Mouse (Mus musculus) liver, postnatal 0 days (tissue): Measurements from ENCODE around the gene Mast3. TPM values are rescaled to one million over a fixed set of nuclear protein-coding genes. Genes with fewer than 3 reads are reported as not detected.
A peak's percentile ranks its signal among the peaks of the same experiment; 100 is the strongest.

Source experiments
- ATAC-seq: fragments of 200-750 bp; cut with Nextera tagmentation; 2 replicates; pipeline ENCODE4 v1.8.0; 2017; ENCODE audit warnings: mild to moderate bottlenecking, moderate library complexity
- DNase-seq: peaks from one replicate; pipeline ENCODE4 v3.0.0-alpha.2; 2016
- H3K27ac ChIP-seq: fragments of 300-500 bp; sonication (generic); 2 replicates; pipeline ENCODE4 v1.5.1; 2014; ENCODE audit warnings: antibody characterized with exemption, moderate library complexity, mild to moderate bottlenecking, low read depth
- H3K27me3 ChIP-seq: fragments of 300-500 bp; sonication (generic); 2 replicates; pipeline ENCODE4 v1.6.1; 2014; ENCODE audit warnings: low read length, control low read depth, mixed read lengths; ENCODE audit not compliant: insufficient read depth
- H3K36me3 ChIP-seq: fragments of 300-500 bp; sonication (generic); replicated peaks from 2 replicates; pipeline ENCODE4 v1.6.1; 2014; ENCODE audit warnings: mild to moderate bottlenecking, control low read depth, low read length, moderate library complexity, mixed read lengths; ENCODE audit not compliant: insufficient read depth
- H3K4me1 ChIP-seq: fragments of 300-500 bp; sonication (generic); 2 replicates; pipeline ENCODE4 v1.6.1; 2014; ENCODE audit warnings: antibody characterized with exemption, mild to moderate bottlenecking, control low read depth; ENCODE audit not compliant: insufficient read depth
- H3K4me2 ChIP-seq: fragments of 300-500 bp; sonication (generic); 2 replicates; pipeline ENCODE4 v1.6.1; 2014; ENCODE audit warnings: low read depth, mild to moderate bottlenecking, low read length, moderate library complexity, mixed read lengths
- H3K4me3 ChIP-seq: fragments of 300-500 bp; sonication (generic); 2 replicates; pipeline ENCODE4 v1.5.1; 2014; ENCODE audit warnings: low read depth, low read length
- H3K9ac ChIP-seq: fragments of 300-500 bp; sonication (generic); replicated peaks from 2 replicates; pipeline ENCODE4 v1.6.1; 2014; ENCODE audit warnings: mild to moderate bottlenecking, moderate library complexity
- H3K9me3 ChIP-seq: fragments of 300-500 bp; sonication (generic); 2 replicates; pipeline ENCODE4 v1.6.1; 2016; ENCODE audit warnings: mild to moderate bottlenecking, control low read depth, low read length, mixed read lengths
- CTCF ChIP-seq: sonication (generic); IDR thresholded peaks from 2 replicates; pipeline ENCODE4 v1.5.1; 2016; ENCODE audit warnings: antibody characterized with exemption, low read depth
- EP300 ChIP-seq: IDR thresholded peaks from 2 replicates; pipeline ENCODE4 v1.6.1; 2016; ENCODE audit warnings: antibody characterized with exemption, low read depth, mild to moderate bottlenecking
- WGBS: fragments of 180-500 bp; shearing (Covaris S2); extraction: QIAGEN DNeasy Blood & Tissue Kit; methylation state at CpG from one replicate; pipeline ENCODE4 v1.1.7; 2014; ENCODE audit not compliant: insufficient replicate concordance; 5-methylcytosine and 5-hydroxymethylcytosine counted together
- microRNA-seq: library from miRNA; unstranded; fragments of <30 nt; microRNA quantifications from one replicate; pipeline ENCODE4, GENCODE M21; 2016
- polyA plus RNA-seq: library from polyadenylated mRNA; unstranded; fragments of >200 nt; fragmentation: Nextera tagmentation; extraction: Ambion mirVana; gene quantifications from 2 replicates; pipeline ENCODE4 v1.2.1, GENCODE M21; 2015

The Mast3 gene
- polyA plus RNA-seq, 1 experiment from 2014 or later = 6.0 TPM

DNA sequence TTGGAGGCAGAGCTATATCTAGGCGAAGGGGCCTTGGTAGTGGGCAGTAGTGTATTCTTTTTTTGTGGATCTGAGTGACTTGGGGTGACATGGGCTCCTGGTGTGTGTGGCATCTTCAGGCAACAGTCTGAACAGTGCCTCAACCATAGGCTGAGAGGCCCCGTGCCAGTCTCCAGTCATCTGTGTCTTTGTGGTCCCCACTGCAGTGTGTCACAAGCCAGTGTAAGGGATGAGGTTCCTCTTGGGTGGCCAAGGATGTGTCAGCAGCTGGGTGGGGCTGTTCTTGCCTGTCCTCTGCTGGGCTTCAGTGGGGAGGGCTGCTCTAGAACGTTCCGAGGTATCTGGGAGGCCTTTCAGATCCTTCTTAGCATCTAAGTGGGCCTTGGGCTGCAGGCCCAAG lies 73.9 kb downstream of the Mast3 start:
- ATAC-seq = peak; percentile 54; the same call in 1 of the 2 replicates
- Histone ChIP-seq H3K27me3 (peaks cover 16% of the 10 kb centered on the region; the same call in 1 of the 2 replicates), H3K4me2 (no peak overlapping the region), H3K4me3 (no peak overlapping the region), H3K36me3 (no peaks in the 10 kb centered on the region), H3K9ac (no peak overlapping the region), H3K4me1 (peaks cover 5% of the 10 kb centered on the region), H3K27ac (peak overlapping the region; percentile 29; the same call in 1 of the 2 replicates), H3K9me3 (no peaks in the 10 kb centered on the region)
- peak; percentile 51 for DNase-seq
- TF ChIP-seq EP300 (no peak), CTCF (peak; percentile 27; the same call in 1 of the 2 replicates)
- 53% methylated on average over 4 of the region's 4 CpGs for WGBS

DNA sequence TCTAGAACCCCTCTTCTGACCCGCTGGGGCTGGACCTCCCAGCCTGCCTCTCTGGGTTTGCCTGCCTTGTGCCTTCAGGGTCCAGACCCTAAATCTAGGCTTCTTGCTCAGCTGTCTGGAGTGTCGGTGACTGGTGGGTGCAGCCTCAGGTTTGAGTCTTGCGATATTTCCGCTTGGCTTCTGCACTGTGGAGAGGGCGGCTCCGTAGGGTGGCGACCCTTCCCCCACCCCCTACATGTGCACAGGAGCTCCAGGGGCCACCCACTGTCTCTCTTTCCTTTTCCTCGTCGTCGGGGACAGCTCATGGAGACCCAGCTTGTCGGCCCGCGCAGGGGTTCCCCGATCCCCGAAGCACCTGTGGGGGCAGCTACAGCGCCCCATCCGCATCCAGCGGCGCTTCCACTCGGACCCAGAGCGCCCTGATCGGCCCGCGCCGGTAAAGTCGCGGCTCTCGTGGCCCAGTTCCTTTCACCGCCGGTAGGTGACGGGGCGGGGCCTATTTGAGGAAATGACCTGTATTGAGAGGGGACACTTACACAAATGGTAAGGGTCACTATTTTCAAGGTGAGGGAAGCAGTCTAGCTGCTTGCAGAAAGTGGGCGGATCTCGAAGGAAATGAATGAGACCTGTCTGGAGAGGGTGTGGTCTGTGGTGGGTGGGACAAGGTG lies 74.9 kb downstream of the Mast3 start:
- DNase-seq = peak; percentile 64
- peak overlapping the region; percentile 39 for H3K4me3 ChIP-seq
- ATAC-seq = peak; percentile 43; the same call in 1 of the 2 replicates

More for the DNA sequence above, 74.9 kb downstream of the Mast3 start:
- TF ChIP-seq CTCF = peak; percentile 59
- TF ChIP-seq EP300 = no peak
- Histone ChIP-seq H3K4me2 (peak overlapping the region; percentile 65), H3K9me3 (no peaks in the 10 kb centered on the region), H3K9ac (0 out of 2 replicates have a peak overlapping the region, but pooled peaks have one; percentile 46), H3K4me1 (peaks cover 7% of the 10 kb centered on the region), H3K36me3 (no peaks in the 10 kb centered on the region), H3K27ac (no peak overlapping the region), H3K27me3 (peaks cover 16% of the 10 kb centered on the region; the same call in 1 of the 2 replicates)
- 2% methylated on average over 34 of the region's 34 CpGs for WGBS

Small RNA genes lying within 50 kb of the gene (microRNA-seq; reads per million reads assigned to microRNA genes)
- gene Mir7240 = 6.5 reads per million, percentile 12 among the genes with 10 or more reads in this experiment

Other genes starting within 250 kb of the Mast3 start
- 18.8 and 21.6 TPM in 2 replicates for gene Isyna1, start 210.7 kb downstream of the Mast3 start, polyA plus RNA-seq
- 32.5 and 35.4 TPM in 2 replicates for gene Ssbp4, start 196.2 kb downstream of the Mast3 start, polyA plus RNA-seq
- gene Lrrc25, start 188.9 kb downstream of the Mast3 start, polyA plus RNA-seq = 9.8 and 10.4 TPM in 2 replicates
- 2.1 and 2.3 TPM in 2 replicates for gene Gdf15, start 172.6 kb downstream of the Mast3 start, polyA plus RNA-seq
- 31.0 and 32.2 TPM in 2 replicates for gene Pgpep1, start 144.7 kb downstream of the Mast3 start, polyA plus RNA-seq
- 98.5 and 103 TPM in 2 replicates for gene Lsm4, start 131.8 kb downstream of the Mast3 start, polyA plus RNA-seq
- gene Jund, start 106.1 kb downstream of the Mast3 start, polyA plus RNA-seq = 19.6 and 38.4 TPM in 2 replicates
- 0.02 TPM in 1 of 2 replicates, not detected in the other for gene Iqcn, start 101.6 kb downstream of the Mast3 start, polyA plus RNA-seq
- gene Gm3336, start 86.5 kb downstream of the Mast3 start, polyA plus RNA-seq = 0.22 and 0.25 TPM in 2 replicates
- gene Pde4c, start 81.3 kb downstream of the Mast3 start, polyA plus RNA-seq = 1.6 and 1.8 TPM in 2 replicates
- 3.2 and 3.3 TPM in 2 replicates for gene Rab3a, start 50.4 kb downstream of the Mast3 start, polyA plus RNA-seq
- gene Mpv17l2, start 44.1 kb downstream of the Mast3 start, polyA plus RNA-seq = 36.3 and 39.9 TPM in 2 replicates
- 8.9 and 9.0 TPM in 2 replicates for gene Pik3r2, start 28.3 kb downstream of the Mast3 start, polyA plus RNA-seq
- gene Il12rb1, start 3.4 kb upstream of the Mast3 start, polyA plus RNA-seq = 0.19 and 0.25 TPM in 2 replicates
- 6.1 and 6.2 TPM in 2 replicates for gene Arrdc2, start 34.7 kb upstream of the Mast3 start, polyA plus RNA-seq
- gene Kcnn1, start 58.2 kb upstream of the Mast3 start, polyA plus RNA-seq = 0.19 and 0.45 TPM in 2 replicates
- gene Ccdc124, start 68.9 kb upstream of the Mast3 start, polyA plus RNA-seq = 34.3 and 37.9 TPM in 2 replicates
- not detected in 2 replicates for gene Slc5a5, start 87.7 kb upstream of the Mast3 start, polyA plus RNA-seq
- gene Rpl18a, start 92.4 kb upstream of the Mast3 start, polyA plus RNA-seq = 2,490 and 2,569 TPM in 2 replicates
- 8.3 and 8.7 TPM in 2 replicates for gene Map1s, start 100.9 kb upstream of the Mast3 start, polyA plus RNA-seq